Mouse (Mus musculus) heart, embryonic 14.5 days (tissue): ENCODE data around the gene Kcnh7. TPM values are rescaled to one million over a fixed set of nuclear protein-coding genes. Genes with fewer than 3 reads are reported as not detected.

Experiments
- ATAC-seq: fragments of 200-750 bp; cut with Nextera tagmentation; 2 replicates; pipeline ENCODE4 v1.8.0; 2017; ENCODE audit warnings: low read depth, moderate TSS enrichment; ENCODE audit not compliant: insufficient number of reproducible peaks, insufficient read depth, low FRiP score
- H3K27ac ChIP-seq, 2 experiments: fragments of 200-500 bp in 1 of 2; fragments of 300-500 bp in 1 of 2; sonication (generic) in 1 of 2; replicated peaks in 1 of 2; 2 replicates each; pipeline ENCODE4 v1.5.1; 2012 to 2014; ENCODE audit warnings: low read depth in 2 of 2, low read length in 2 of 2, control low read depth in 1 of 2, mild to moderate bottlenecking in 1 of 2, mixed read lengths in 1 of 2; ENCODE audit not compliant: control insufficient read depth in 1 of 2, insufficient read depth in 1 of 2
- H3K27me3 ChIP-seq: fragments of 300-500 bp; sonication (generic); 2 replicates; pipeline ENCODE4 v1.6.1; 2014; ENCODE audit warnings: mild to moderate bottlenecking, low read length, control low read depth; ENCODE audit not compliant: control insufficient read depth, insufficient read depth
- H3K36me3 ChIP-seq: fragments of 300-500 bp; sonication (generic); 2 replicates; pipeline ENCODE4 v1.6.1; 2014; ENCODE audit warnings: mild to moderate bottlenecking, control low read depth, low read length, mixed read lengths; ENCODE audit not compliant: control insufficient read depth, insufficient read depth
- H3K4me1 ChIP-seq, 2 experiments: fragments of 200-500 bp in 1 of 2; fragments of 300-500 bp in 1 of 2; sonication (generic) in 1 of 2; 2 replicates each; pipeline ENCODE4 v1.6.1; 2012 to 2014; ENCODE audit warnings: low read length in 2 of 2, control low read depth in 1 of 2, mixed read lengths in 1 of 2; ENCODE audit not compliant: control insufficient read depth in 2 of 2, insufficient read depth in 2 of 2
- H3K4me2 ChIP-seq: fragments of 300-500 bp; sonication (generic); 2 replicates; pipeline ENCODE4 v1.6.1; 2014; ENCODE audit warnings: mild to moderate bottlenecking, low read length
- H3K4me3 ChIP-seq, 2 experiments: fragments of 200-500 bp in 1 of 2; fragments of 300-500 bp in 1 of 2; sonication (generic) in 1 of 2; 2 replicates each; pipeline ENCODE4 v1.5.1; 2012 to 2014; ENCODE audit warnings: low read length in 2 of 2, mild to moderate bottlenecking in 2 of 2, control low read depth in 1 of 2, low read depth in 1 of 2, moderate library complexity in 1 of 2; ENCODE audit not compliant: control insufficient read depth in 1 of 2, insufficient read depth in 1 of 2
- H3K9ac ChIP-seq: fragments of 300-500 bp; sonication (generic); 2 replicates; pipeline ENCODE4 v1.6.1; 2014; ENCODE audit warnings: mild to moderate bottlenecking, low read length
- H3K9me3 ChIP-seq: fragments of 300-500 bp; sonication (generic); 2 replicates; pipeline ENCODE4 v1.6.1; 2016; ENCODE audit warnings: low read length, control low read depth; ENCODE audit not compliant: control insufficient read depth
- WGBS: fragments of 180-500 bp; shearing (Covaris S2); extraction: QIAGEN DNeasy Blood & Tissue Kit; methylation state at CpG from one replicate; pipeline ENCODE4 v1.1.7; 2014; 5-methylcytosine and 5-hydroxymethylcytosine counted together
- polyA plus RNA-seq: library from polyadenylated mRNA; unstranded; fragments of >200 nt; fragmentation: Nextera tagmentation; extraction: Ambion mirVana; gene quantifications from 2 replicates; pipeline ENCODE4 v1.2.1, GENCODE M21; 2014

Kcnh7 gene
- polyA plus RNA-seq, 1 experiment from 2014 or later: 5.8 TPM

GRCm38 (mm10) chr2:62746256-62746655, 437.8 kb downstream of the Kcnh7 start:
- ATAC-seq: no peak
- no peaks in the 10 kb centered on the region for H3K36me3 ChIP-seq
- no peak overlapping the region for H3K27ac ChIP-seq
- H3K9me3 ChIP-seq: no peaks in the 10 kb centered on the region
- H3K9ac ChIP-seq: no peak overlapping the region
- no peaks in the 10 kb centered on the region for H3K4me1 ChIP-seq
- 81% methylated on average over 2 of the region's 2 CpGs for WGBS
- no peak overlapping the region for H3K4me2 ChIP-seq
- no peak overlapping the region for H3K4me3 ChIP-seq
- H3K27me3 ChIP-seq: no peaks in the 10 kb centered on the region

- no peaks in the 10 kb centered on the region for H3K27me3 ChIP-seq
- no peak overlapping the region for H3K27ac ChIP-seq
- no peaks in the 10 kb centered on the region for H3K36me3 ChIP-seq
- H3K4me2 ChIP-seq: no peak overlapping the region
- no peak overlapping the region for H3K9ac ChIP-seq
- H3K9me3 ChIP-seq: no peaks in the 10 kb centered on the region
- H3K4me1 ChIP-seq: no peaks in the 10 kb centered on the region
- H3K4me3 ChIP-seq: no peak overlapping the region
- 67% methylated on average over 2 of the region's 2 CpGs for WGBS
- ATAC-seq: no peak
Observed at GRCm38 (mm10) chr2:62743098-62743497, 441.0 kb downstream of the Kcnh7 start.

- 65% methylated on average over 1 of the region's 1 CpGs for WGBS
Observed at GRCm38 (mm10) chr2:62730671-62731070, 453.4 kb downstream of the Kcnh7 start.

GRCm38 (mm10) chr2:62727732-62728131, 456.4 kb downstream of the Kcnh7 start:
- 85% methylated on average over 2 of the region's 2 CpGs for WGBS
- no peak for ATAC-seq
- Histone ChIP-seq H3K4me3 (no peak overlapping the region), H3K36me3 (no peaks in the 10 kb centered on the region), H3K4me1 (no peaks in the 10 kb centered on the region), H3K9ac (no peak overlapping the region), H3K27me3 (no peaks in the 10 kb centered on the region), H3K9me3 (no peaks in the 10 kb centered on the region), H3K27ac (no peak overlapping the region), H3K4me2 (no peak overlapping the region)

More at GRCm38 (mm10) chr2:62730671-62731070, 453.4 kb downstream of the Kcnh7 start:
- Histone ChIP-seq H3K27me3 (no peaks in the 10 kb centered on the region), H3K4me3 (no peak overlapping the region), H3K9me3 (no peaks in the 10 kb centered on the region), H3K4me2 (no peak overlapping the region), H3K36me3 (no peaks in the 10 kb centered on the region), H3K27ac (no peak overlapping the region), H3K9ac (no peak overlapping the region), H3K4me1 (no peaks in the 10 kb centered on the region)
- ATAC-seq: no peak

GRCm38 (mm10) chr2:62725946-62726345, 458.1 kb downstream of the Kcnh7 start:
- no peaks in the 10 kb centered on the region for H3K27me3 ChIP-seq
- peaks cover 0 to 6% of the 10 kb centered on the region in 2 experiments; a peak in 1 of 4 replicates for H3K4me1 ChIP-seq
- ATAC-seq: no peak

GRCm38 (mm10) chr2:62718411-62718810, 465.7 kb downstream of the Kcnh7 start:
- Histone ChIP-seq H3K27ac (no peak overlapping the region), H3K36me3 (no peaks in the 10 kb centered on the region), H3K9me3 (no peaks in the 10 kb centered on the region), H3K9ac (no peak overlapping the region), H3K4me1 (peaks cover 0 to 6% of the 10 kb centered on the region in 2 experiments; a peak in 1 of 4 replicates), H3K27me3 (no peaks in the 10 kb centered on the region), H3K4me2 (no peak overlapping the region), H3K4me3 (no peak overlapping the region)
- WGBS: 8% methylated on average over 1 of the region's 1 CpGs
- ATAC-seq: no peak

More at GRCm38 (mm10) chr2:62725946-62726345, 458.1 kb downstream of the Kcnh7 start:
- Histone ChIP-seq H3K36me3 (no peaks in the 10 kb centered on the region), H3K27ac (no peak overlapping the region), H3K4me3 (no peak overlapping the region), H3K9ac (no peak overlapping the region), H3K9me3 (no peaks in the 10 kb centered on the region), H3K4me2 (no peak overlapping the region)
- 63% methylated on average over 1 of the region's 1 CpGs for WGBS

- no peak overlapping the region for H3K4me3 ChIP-seq
- H3K27ac ChIP-seq: no peak overlapping the region
- H3K4me2 ChIP-seq: no peak overlapping the region
- no peaks in the 10 kb centered on the region for H3K9me3 ChIP-seq
- no peaks in the 10 kb centered on the region for H3K27me3 ChIP-seq
- peaks cover 0 to 2% of the 10 kb centered on the region in 2 experiments; a peak in 1 of 4 replicates for H3K4me1 ChIP-seq
- H3K9ac ChIP-seq: no peak overlapping the region
- H3K36me3 ChIP-seq: no peaks in the 10 kb centered on the region
- ATAC-seq: no peak
- 75% methylated on average over 6 of the region's 6 CpGs for WGBS
Observed at GRCm38 (mm10) chr2:62717270-62717669, 466.8 kb downstream of the Kcnh7 start.

GRCm38 (mm10) chr2:62715260-62715659, 468.8 kb downstream of the Kcnh7 start:
- Histone ChIP-seq H3K9me3 (no peaks in the 10 kb centered on the region), H3K27me3 (no peaks in the 10 kb centered on the region), H3K27ac (no peak overlapping the region), H3K9ac (no peak overlapping the region), H3K36me3 (no peaks in the 10 kb centered on the region), H3K4me1 (no peaks in the 10 kb centered on the region), H3K4me3 (no peak overlapping the region), H3K4me2 (no peak overlapping the region)
- WGBS: 88% methylated on average over 4 of the region's 4 CpGs
- ATAC-seq: no peak
